Mouse (Mus musculus) hindbrain, embryonic 10.5 days (tissue): ENCODE measurements at regions not wholly inside any gene's neighbourhood (a gene's known extent, or its start where the extent isn't known, plus 50 kb on each side); places are given as distances from the start of the nearest gene placed in this dataset.
A peak's percentile ranks its signal among the peaks of the same experiment; 100 is the strongest.
"Not testable (repeated sequence)": the region's sequence is repeated elsewhere in the genome, so short reads cannot be mapped to it uniquely, and the experiment has no call there.

ENCODE experiments used
- DNase-seq: peaks from one replicate; pipeline ENCODE4 v3.0.0-alpha.2; 2017; ENCODE audit warnings: low spot score
- H3K27ac ChIP-seq: fragments of 300-500 bp; sonication (generic); 2 replicates; pipeline ENCODE4 v1.5.1; 2016; ENCODE audit warnings: mild to moderate bottlenecking, moderate library complexity
- H3K27me3 ChIP-seq: fragments of 300-500 bp; sonication (generic); 2 replicates; pipeline ENCODE4 v1.6.1; 2016; ENCODE audit warnings: mild to moderate bottlenecking; ENCODE audit not compliant: poor library complexity, insufficient read depth, severe bottlenecking
- H3K36me3 ChIP-seq: fragments of 300-500 bp; sonication (generic); 2 replicates; pipeline ENCODE4 v1.6.1; 2016; ENCODE audit warnings: mild to moderate bottlenecking, moderate library complexity
- H3K4me1 ChIP-seq: fragments of 300-500 bp; sonication (generic); replicated peaks from 2 replicates; pipeline ENCODE4 v1.6.1; 2016; ENCODE audit warnings: mild to moderate bottlenecking
- H3K4me3 ChIP-seq: fragments of 300-500 bp; sonication (generic); 2 replicates; pipeline ENCODE4 v1.5.1; 2016; ENCODE audit warnings: mild to moderate bottlenecking, moderate library complexity
- H3K9me3 ChIP-seq: fragments of 300-500 bp; sonication (generic); 2 replicates; pipeline ENCODE4 v1.6.1; 2016; ENCODE audit warnings: mild to moderate bottlenecking, moderate library complexity
- WGBS: fragments of 180-500 bp; shearing (Covaris S2); methylation state at CpG from one replicate; pipeline ENCODE4 v1.1.7; 2016; 5-methylcytosine and 5-hydroxymethylcytosine counted together

DNA sequence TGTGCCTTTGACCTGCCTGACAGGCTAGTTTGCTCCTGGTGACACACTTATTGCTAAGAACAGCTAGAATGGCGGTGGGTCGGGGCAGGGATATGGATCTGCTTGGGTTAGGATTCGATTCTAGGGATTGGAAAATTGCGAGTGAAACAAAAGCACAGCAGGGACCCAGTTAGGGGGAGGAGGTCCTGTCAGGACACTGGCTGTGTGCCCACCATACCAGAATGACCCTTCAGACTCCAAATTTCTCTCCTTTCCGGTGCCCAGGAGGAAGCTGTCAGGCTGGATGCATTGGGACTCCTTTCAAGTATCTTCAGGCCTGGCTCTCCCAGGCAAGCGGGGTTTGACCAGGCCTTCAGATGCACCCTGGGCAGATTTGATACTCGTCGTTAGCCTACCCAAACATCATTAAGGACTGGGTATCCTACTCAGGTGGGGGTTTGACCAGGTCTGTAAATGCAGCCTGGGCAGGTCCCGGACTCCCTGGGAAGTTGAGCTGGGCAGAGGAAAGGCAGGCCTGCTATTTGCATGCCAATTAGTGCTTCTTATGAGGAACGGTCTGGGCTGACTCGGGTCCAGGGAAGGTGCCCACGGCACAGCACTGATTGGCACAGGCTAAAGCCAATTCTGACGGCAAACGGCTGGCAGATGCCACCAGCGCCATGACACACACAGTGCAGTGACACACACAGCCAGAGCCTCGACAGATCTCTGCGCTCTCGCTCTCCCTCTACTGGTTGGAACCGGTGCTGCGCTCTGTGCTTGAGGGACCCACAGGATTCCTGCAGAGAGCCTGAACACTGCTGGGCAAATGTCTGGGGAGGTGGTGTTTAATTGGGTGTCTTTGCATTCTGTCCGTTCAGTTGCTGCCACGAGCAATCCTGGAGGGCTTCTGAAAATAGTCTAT is 403.3 kb downstream of the Ice1 start:
- H3K9me3 ChIP-seq: no peaks in the 10 kb centered on the region
- H3K27me3 ChIP-seq: peaks cover 18% of the 10 kb centered on the region; the same call in 1 of the 2 replicates
- 27% methylated on average over 22 of the region's 22 CpGs for WGBS
- DNase-seq: peak; percentile 85
- H3K4me3 ChIP-seq: peak overlapping the region; percentile 36
- H3K36me3 ChIP-seq: no peaks in the 10 kb centered on the region
- H3K27ac ChIP-seq: peak overlapping the region; percentile 75
- peaks cover 10% of the 10 kb centered on the region for H3K4me1 ChIP-seq

DNA sequence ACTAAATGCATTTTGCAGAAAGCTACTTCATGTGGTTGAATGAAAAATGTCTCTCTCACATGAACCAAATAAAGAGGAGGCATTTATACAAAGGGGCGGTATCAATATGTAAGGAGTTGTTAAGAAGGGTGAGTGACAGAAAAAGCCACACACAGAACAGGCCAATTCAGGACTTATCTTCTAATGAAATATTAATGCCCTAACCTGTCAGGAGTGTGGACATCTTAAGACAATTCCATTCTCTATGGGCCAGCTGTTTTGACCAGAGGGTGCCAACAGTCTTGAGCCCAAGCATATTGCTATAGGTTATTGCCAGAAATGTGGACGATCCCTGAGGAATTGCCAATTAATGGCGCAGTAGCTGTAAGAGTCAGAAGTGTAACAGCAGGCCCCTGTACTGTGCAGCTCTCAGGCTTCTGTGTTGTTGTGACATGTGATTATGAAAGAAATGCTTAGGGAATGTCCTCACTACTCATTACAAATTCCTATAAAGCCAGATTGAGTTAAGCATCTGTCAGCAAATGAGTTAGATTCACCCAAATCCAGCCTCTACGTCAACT is 393.8 kb downstream of the Ice1 start:
- H3K27ac ChIP-seq: no peak overlapping the region
- H3K9me3 ChIP-seq: no peaks in the 10 kb centered on the region
- no peaks in the 10 kb centered on the region for H3K27me3 ChIP-seq
- WGBS: 89% methylated on average over 4 of the region's 4 CpGs
- no peak for DNase-seq
- H3K4me3 ChIP-seq: no peak overlapping the region
- no peaks in the 10 kb centered on the region for H3K4me1 ChIP-seq
- no peaks in the 10 kb centered on the region for H3K36me3 ChIP-seq

DNA sequence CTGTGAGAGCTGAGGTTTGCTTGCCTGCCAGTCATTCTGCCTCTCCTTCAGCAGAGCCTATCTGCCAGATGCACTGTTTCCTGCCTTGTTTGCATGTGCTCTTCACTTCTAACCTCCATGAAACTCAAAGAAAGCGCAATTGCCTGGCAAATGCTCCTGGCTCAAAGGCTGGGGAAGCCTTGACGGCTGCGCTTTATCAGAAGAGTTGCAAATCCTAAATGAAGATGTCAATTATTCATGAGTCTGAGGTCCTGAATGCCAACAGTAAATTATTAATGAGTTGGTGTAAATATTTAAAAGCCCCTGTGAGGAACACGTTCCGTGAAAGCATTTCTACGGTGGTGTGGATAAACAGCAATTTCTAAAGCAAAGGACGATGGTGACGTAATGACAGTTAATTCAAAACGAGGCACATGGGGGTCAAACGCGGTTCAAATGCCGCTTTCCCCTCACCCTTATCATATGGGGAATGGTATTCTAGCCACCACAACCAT is 377.4 kb downstream of the Ice1 start:
- WGBS: 54% methylated on average over 12 of the region's 12 CpGs
- Histone ChIP-seq H3K9me3 (no peaks in the 10 kb centered on the region), H3K4me1 (peaks cover 6% of the 10 kb centered on the region; the same call in 1 of the 2 replicates), H3K27me3 (no peaks in the 10 kb centered on the region), H3K27ac (no peak overlapping the region), H3K4me3 (no peak overlapping the region), H3K36me3 (no peaks in the 10 kb centered on the region)
- no peak for DNase-seq

DNA sequence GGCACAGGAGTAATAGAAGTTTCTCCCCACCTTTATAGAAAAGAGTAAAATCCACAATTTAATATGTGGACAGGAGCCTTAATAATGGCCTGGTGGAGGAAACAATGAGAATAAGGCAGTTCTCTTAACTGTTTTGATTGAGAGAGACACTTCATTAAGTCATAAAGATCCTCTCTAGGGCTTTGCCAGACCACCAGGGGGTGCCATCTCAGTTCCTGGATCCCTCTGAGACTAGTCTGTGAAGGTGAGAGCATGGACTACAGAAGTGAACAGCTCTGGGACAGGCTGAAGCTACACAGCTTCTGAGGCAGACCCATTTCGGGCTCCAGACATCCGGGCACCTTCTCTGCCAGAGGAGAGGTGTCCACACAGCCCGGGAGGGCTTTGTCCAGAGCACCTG is 373.8 kb downstream of the Ice1 start:
- Histone ChIP-seq H3K36me3 (no peaks in the 10 kb centered on the region), H3K27me3 (no peaks in the 10 kb centered on the region), H3K4me3 (no peak overlapping the region), H3K27ac (no peak overlapping the region), H3K4me1 (peaks cover 6% of the 10 kb centered on the region; the same call in 1 of the 2 replicates), H3K9me3 (no peaks in the 10 kb centered on the region)
- DNase-seq: no peak
- 89% methylated on average over 3 of the region's 3 CpGs for WGBS

DNA sequence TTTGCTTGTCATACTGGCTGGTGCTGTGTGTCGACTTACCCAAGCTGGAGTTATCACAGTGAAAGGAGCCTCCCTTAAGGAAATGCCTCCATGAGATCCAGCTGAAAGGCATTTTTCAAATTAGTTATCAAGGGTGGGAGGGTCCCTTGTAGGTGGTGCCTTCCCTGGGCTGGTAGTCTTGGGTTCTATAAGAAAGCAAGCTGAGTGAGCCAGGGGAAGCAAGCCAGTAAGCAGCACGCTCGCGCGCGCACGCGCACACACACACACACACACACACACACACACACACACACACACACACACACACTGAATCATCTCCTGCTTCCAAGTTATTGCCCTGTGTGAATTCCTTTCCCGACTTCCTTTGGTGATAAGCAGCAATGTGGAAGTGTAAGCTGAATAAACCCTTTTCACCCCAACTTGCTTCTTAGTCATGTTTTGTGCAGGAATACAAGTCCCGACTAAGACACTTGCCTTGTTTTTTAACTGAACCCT is 360.5 kb downstream of the Ice1 start:
- DNase-seq, H3K4me1 ChIP-seq, H3K9me3 ChIP-seq, H3K27ac ChIP-seq, H3K27me3 ChIP-seq, H3K36me3 ChIP-seq, H3K4me3 ChIP-seq: not testable (repeated sequence)
- WGBS: 93% methylated on average over 10 of the region's 10 CpGs

DNA sequence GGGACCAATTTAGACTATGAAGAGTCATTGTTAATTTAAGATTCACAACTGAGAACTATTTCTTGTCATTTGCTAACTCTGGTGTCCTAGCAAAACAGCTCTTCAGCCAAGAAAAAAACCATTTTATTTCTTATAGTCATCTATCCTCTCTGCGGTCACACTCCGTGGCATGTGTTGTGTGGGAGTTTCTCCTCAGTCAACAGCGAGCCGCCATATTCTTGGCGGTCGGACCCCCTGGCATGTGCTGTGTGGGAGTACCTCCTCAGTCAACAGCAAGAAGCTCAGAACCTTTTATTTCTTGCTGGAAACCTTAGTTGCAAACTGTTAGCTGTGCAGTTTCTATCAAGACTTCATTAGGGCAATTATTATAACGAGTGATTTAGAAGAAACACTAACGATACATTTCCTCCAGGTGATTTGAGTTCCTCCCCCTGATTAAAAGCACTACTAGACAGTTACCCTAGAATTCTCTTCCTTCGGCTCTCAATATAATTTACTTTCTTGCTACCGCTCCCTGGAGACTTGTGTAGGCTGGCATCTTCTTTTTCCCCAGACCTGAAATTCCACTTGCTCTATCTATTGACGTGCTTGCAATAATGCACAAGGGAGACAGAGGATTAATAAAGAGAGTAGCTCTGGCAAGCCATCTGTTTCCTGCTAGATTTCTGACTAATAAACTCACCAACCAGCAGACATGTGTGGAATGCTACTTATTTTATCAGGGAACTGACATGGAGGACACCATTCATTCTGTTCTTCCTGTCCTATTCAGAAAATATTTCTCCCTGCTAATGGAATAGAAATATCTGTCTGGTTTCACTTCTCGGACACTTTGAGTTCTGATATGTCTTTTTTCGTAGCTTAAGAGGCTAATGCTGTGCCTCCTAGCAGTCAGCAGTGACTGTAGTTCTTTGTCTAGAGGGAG is 359.5 kb downstream of the Ice1 start:
- DNase-seq: no peak
- H3K4me3 ChIP-seq: no peak overlapping the region
- peaks cover 6% of the 10 kb centered on the region; the same call in 1 of the 2 replicates for H3K4me1 ChIP-seq
- H3K9me3 ChIP-seq: no peaks in the 10 kb centered on the region
- H3K36me3 ChIP-seq: no peaks in the 10 kb centered on the region
- no peak overlapping the region for H3K27ac ChIP-seq
- H3K27me3 ChIP-seq: no peaks in the 10 kb centered on the region
- 84% methylated on average over 13 of the region's 13 CpGs for WGBS

DNA sequence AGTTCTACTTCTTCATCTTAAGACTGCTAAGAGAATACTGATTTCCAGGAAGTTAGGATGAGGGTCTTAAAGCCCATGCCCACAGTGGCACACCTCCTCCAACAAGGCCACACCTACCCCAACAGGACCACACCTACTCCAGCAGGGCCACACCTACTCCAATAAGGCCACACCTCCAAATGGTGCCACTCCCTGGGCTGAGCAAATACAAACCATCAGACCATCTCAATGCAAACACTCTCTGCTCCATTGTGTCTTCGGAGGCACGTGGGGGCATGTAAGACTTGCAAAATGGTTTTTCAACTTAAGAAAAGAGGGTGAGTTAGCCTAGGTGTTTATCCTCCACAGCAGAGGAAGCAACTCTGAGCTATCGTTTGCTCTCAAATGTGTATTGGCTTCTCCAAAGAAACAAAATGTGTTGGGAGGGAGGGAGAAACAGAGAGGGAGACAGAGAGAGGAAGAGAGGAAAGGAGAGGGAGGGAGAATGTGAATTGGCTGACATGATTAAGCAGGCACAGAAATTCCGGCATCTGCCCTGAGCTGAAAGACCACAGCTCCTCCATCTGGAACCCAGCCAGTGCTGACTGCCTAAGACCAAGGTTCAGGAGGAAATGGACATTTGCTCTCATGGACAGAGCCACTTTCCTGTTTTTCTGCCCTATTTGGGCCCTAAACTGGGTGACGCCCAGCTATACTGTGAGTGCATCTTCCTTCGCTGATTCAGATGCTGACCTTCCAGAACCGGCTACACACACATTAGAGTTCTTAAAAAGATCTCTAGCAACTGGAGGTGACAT is 356.2 kb downstream of the Ice1 start:
- no peaks in the 10 kb centered on the region for H3K36me3 ChIP-seq
- H3K27ac ChIP-seq: no peak overlapping the region
- H3K4me1 ChIP-seq: peaks cover 10% of the 10 kb centered on the region; the same call in 1 of the 2 replicates
- no peak overlapping the region for H3K4me3 ChIP-seq
- no peak for DNase-seq
- WGBS: 89% methylated on average over 7 of the region's 7 CpGs
- H3K27me3 ChIP-seq: no peaks in the 10 kb centered on the region
- H3K9me3 ChIP-seq: no peaks in the 10 kb centered on the region

DNA sequence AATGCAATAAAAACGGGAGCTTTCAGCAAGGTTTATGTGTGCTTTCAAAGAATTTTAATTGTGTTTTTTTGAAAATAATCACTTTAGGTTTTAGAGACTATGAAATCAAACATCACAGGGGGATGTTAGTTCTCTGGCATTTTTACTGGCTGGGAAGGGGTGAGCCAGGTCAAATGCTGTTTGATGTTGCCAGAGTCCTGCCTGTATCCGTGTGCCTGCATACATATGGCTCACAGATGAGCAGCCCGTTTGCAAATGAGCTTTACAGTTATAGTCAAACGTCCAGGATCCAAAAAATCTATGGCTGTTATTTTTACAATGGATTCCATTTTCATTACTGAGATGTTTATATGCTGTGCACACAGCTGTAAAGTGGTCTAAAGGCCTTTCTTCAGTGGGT is 354.7 kb downstream of the Ice1 start:
- H3K9me3 ChIP-seq: no peaks in the 10 kb centered on the region
- H3K36me3 ChIP-seq: no peaks in the 10 kb centered on the region
- no peaks in the 10 kb centered on the region for H3K27me3 ChIP-seq
- no peak overlapping the region for H3K4me3 ChIP-seq
- H3K4me1 ChIP-seq: peaks cover 10% of the 10 kb centered on the region; the same call in 1 of the 2 replicates
- no peak overlapping the region for H3K27ac ChIP-seq
- DNase-seq: no peak
- WGBS: 48% methylated on average over 4 of the region's 4 CpGs

DNA sequence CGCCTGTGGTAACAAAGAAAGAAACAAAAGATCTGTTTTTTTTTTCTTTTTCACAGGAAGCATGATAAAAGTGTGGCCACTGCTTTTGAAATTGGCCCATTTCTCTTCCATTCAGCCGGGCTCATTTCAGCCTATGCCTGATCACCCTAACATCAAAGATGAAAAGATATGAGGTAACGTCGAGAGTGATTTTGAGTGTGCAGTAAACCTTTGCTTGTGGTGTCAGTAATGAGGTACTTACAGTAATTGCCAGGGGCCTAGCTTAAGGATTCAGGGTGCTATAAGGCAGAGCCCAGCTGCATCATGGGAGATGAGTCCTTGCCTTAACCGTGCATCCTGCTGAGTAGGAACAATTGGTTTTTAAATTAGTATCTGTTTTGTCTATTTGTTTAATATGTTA is 354.2 kb downstream of the Ice1 start:
- H3K4me3 ChIP-seq: no peak overlapping the region
- no peaks in the 10 kb centered on the region for H3K9me3 ChIP-seq
- H3K27ac ChIP-seq: no peak overlapping the region
- DNase-seq: no peak
- no peaks in the 10 kb centered on the region for H3K36me3 ChIP-seq
- WGBS: 49% methylated on average over 5 of the region's 5 CpGs
- H3K4me1 ChIP-seq: peaks cover 10% of the 10 kb centered on the region; the same call in 1 of the 2 replicates
- no peaks in the 10 kb centered on the region for H3K27me3 ChIP-seq

DNA sequence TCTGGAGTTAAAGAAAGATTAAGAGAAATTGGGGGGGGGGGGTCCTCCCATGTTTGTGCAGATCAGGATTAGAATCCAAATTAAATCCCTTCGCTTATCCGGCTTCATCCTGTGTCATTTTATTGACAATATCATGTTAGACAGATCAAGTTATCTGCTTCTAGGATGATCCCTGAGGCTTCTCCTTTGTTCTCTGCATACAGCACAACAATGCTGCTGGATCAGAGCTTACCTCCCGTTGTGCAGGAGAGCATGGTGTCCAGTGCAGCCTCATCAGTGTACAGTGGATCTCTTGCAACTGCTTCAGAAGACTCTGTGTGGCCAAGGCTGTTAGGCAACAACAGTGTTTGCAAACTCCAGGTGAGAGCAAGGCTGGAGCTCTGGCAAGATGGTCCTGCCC is 344.7 kb downstream of the Ice1 start:
- no peak overlapping the region for H3K4me3 ChIP-seq
- no peaks in the 10 kb centered on the region for H3K4me1 ChIP-seq
- no peak overlapping the region for H3K27ac ChIP-seq
- no peak for DNase-seq
- H3K36me3 ChIP-seq: no peaks in the 10 kb centered on the region
- 66% methylated on average over 3 of the region's 3 CpGs for WGBS
- peaks cover 5% of the 10 kb centered on the region; the same call in 1 of the 2 replicates for H3K9me3 ChIP-seq
- no peaks in the 10 kb centered on the region for H3K27me3 ChIP-seq

DNA sequence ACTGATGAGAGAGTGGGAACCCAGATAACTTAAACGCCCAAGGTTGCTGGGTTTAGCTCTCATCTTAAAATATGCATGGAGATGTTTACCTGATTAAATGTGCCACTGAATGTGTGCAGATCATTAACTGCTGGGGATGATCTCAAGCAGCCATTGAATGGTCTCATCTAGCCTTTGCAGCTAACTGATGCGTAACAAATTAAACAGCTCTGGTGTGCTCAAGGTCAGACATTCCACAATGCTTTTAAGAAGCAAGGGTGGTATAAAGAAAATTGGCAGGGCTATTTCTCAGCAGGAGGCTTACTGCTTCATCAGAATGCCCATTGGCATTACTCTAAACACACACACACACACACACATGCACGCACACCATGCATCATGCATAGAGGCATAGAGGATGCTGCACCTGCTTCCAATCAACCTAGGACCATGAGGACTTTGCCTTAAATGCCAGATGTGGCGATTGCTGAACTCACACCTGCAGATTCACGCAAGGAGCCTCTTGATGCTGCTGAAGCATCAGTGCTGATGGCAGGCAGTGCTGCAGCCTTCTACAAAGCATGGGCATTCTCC is 333.4 kb downstream of the Ice1 start:
- Histone ChIP-seq H3K4me3 (no peak overlapping the region), H3K36me3 (no peaks in the 10 kb centered on the region), H3K9me3 (no peaks in the 10 kb centered on the region), H3K27ac (no peak overlapping the region), H3K27me3 (no peaks in the 10 kb centered on the region), H3K4me1 (peaks cover 8% of the 10 kb centered on the region)
- WGBS: 73% methylated on average over 5 of the region's 5 CpGs
- DNase-seq: no peak
